Mouse (Mus musculus) frontal cortex, postnatal 36 days (tissue): Measurements from ENCODE around the gene Lrrfip1.

ENCODE experiments used
- DNase-seq, 2 experiments: peaks; one replicate each; pipeline ENCODE4 v3.0.0; 2022; ENCODE audit warnings: low spot score in 2 of 2

Lrrfip1 gene

DNA sequence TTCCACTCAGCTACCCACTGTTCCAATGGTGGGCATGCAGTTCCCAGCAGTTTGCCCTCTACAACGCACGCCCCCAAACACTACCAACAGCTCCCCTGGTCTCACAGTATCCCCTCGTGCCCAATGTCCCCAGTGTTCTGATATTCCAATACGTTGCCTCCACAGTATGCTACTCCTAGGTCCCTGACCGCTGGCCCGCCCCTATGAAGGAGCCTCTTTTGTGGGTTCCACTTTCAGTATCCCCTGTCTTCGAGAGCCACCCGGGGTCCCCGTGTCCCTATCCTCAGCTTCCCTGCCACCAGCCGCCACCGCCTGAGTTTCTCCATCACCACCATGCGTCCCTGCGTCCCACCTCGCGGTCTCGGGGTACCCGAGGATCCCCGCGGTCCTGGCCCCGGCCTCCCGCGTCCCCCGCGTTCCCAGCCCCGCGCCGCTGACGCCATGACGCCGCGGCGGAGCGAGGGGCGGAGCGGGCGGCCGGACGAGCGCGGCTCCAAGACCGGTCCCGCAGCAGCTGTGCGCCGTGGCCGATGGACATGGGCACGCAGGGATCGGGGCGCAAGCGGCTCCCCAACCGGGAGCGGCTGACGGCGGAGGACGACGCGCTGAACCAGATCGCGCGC, at the start of gene Lrrfip1:
Gene Lrrfip1, plus strand, starts transcription at position 470 of the 623 bp plus-strand sequence.
- DNase-seq = peak; percentile 69 to 70

DNA sequence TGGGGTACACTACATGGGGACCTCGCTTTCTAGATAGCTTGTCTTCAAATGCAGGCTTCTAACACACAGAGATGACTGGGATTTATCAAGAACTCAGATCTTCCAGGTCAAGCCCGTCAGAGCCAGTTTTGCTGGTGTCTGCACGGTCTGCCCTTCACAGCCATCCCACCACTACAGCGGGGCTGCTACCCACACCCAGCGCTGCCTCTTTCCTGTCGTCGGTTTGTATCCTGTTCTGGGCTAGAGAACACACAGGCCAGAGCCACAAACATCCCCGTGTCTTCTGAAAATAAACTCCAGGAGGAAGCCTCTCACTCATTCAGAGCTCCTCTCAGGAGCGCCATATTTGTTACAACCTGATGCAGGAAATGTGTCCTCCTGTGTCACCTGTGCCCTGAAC, 49.2 kb upstream of the Lrrfip1 start:
- no peak for DNase-seq

DNA sequence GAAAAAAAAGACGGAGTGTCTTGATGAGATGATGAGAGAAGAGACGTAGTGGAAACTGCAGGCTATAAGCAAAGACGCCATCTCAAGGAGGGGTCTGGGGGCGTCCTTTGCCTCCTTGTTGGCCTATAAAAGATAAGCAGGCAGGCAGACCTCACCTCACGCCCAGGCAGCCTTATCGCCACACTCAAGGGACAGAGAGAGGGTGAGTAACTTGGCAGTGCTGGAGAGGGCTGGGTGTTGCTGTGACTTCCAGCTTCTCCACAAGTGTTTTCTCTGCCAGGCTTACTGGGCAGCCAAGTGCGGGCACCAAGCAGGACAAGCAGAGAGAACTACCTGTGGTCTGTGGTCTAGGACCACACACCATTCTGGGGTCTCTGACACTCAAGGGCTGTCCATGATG, 46.9 kb upstream of the Lrrfip1 start:
- no peak for DNase-seq

DNA sequence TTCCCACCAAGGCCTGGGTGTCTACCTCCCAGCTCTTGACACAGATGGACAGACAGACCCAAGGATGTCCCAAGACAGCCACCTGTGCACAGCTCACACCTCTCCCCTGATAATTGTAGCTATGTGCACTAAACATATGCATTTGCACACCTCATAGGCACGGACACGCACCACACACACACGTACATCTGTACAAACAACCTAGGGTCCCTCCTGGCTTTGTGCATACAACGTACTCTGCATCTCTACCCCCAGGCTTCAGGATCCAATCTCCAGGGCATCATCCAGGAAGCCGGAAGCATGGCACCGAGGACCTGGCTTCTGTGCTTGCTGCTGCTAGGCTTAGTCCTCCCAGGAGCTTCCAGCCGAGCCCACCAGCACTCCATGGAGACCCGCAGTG, 45.7 kb upstream of the Lrrfip1 start, which contains the start of gene Prlh:
Gene Prlh, plus strand, starts transcription at position 301 of the 400 bp plus-strand sequence.
- DNase-seq = no peak

DNA sequence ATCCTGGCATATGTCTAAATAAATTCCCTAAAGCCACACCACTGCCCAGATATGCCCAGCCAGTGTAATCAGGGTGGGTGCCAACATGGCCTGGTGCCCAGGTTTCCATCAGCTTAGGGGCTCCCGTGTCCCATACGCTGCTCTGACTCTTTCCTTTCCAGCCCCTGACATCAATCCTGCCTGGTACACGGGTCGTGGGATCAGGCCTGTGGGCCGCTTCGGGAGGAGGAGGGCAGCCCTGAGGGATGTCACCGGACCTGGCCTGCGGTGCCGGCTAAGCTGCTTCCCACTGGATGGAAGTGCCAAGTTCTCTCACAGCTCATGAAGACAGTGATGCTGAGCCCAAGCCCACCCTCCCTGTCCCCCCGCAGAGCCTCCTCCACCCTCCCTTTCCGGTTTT, 44.8 kb upstream of the Lrrfip1 start:
- DNase-seq = no peak

DNA sequence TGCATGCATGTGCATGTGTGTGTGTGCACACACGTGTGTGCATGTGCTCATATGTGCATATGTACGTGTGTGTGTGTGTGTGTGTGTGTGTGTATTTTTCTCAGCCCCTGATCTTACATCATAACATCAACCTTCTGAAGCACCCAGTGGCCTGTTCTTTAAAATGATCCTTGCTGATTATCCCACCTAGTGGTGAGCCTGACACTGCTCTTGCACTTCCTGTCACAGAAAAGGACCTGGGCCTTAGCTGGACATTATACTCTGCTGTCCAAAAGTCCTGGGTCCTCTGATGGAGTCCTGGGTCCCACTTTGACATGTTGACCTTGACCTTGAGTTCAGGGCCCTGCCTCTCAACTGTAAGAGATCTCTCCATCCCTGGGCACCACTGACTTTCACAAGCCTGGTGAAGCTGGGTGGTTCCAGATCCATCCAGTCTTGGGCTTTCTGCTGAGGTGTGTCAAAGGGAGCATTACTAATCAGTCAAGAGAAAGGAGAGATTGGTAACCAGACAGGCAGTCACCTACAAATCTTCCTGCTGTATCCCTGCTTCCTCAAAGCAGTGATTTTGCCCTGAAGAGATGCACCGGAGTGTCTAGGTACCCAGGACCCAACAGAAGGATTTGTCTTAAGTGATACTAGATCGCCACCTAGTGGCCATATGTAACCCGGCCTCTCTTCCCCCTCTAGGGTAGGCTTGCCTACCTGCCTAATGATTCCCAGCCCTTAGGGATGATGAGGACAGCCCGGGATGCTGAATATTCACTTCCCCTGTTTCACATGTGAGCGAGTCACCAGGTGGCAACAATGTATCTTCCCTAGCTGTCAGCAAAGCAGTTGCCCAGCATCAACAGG, 42.1 kb upstream of the Lrrfip1 start:
- peak; percentile 53 to 75 for DNase-seq

DNA sequence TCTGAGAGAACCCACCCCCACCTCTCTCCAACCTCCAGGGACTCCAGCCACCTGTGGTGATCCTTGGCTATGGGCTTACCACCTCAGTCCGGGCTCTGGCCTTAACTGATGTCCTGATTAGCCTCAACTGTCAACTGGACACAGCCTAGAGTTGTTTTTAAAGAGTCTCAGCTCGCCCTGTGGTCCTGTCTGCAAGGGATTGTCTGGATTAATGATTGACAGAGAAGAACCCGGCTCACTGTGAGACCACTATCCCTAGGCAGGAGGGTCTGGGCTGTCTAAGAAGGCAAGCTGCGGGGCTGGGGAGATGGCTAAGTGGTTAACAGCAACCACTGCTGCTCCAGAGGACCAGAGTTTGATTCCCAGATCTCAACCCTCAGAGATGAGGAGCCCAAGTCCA, 36.0 kb upstream of the Lrrfip1 start:
- DNase-seq = no peak

DNA sequence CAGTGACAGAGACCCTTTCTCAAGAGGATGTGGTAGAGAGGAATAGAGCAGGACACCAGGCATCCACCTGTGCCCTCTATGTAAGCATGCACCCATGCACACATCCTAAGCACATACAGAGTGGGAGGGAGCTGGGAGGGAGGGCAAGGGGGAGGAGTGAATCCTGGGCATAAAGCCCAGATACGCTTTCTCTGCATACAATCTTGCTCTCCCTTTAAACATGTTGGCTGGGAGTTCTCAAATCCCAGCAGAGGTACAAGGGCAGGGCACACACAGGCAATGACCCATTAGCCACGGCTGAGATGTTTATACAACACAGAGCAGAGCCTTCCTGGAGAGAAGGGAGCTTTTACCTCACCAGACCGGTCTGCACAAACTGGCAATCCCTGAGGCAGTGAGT, 35.5 kb upstream of the Lrrfip1 start:
- DNase-seq = no peak

DNA sequence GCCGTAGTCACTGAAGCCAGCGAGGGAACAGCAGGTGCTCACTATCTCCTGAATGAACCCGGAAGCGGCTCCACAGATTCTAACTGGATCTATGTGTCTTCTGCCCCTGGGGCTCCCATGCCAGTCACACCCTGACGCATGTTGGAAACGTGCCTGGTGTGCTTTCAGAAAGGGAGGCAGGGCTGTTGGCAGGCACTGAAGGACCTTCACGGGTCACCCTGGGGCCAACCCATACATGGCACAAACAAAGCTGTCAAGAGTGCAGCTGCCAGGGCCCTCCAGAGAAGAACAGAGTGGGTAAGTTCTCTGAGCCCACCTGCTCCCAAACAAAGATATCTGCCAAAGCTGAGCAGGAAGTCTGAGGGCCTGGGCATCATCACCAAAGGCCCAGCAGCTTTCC, 31.0 kb upstream of the Lrrfip1 start:
- no peak for DNase-seq

DNA sequence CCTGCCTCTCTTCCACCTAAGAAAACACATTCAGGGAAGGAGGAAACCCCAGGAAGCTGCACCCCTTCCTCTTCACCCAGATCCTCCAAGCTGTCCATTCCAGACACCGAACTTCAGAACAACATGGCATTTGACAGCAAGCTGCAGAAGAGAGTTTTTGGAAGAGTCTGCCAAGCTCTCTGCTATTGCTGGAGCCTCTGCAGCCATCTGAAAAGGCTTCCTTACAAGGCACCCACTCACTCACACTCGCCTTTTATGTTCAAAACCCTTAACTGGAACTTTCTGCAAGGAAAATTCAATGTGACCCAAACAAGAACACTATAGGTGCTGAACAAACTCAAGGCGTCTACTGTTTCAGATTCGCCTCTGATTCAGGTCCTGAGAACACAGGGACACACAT, 29.9 kb upstream of the Lrrfip1 start:
- peak in 1 of 2 experiments; percentile 43 for DNase-seq

DNA sequence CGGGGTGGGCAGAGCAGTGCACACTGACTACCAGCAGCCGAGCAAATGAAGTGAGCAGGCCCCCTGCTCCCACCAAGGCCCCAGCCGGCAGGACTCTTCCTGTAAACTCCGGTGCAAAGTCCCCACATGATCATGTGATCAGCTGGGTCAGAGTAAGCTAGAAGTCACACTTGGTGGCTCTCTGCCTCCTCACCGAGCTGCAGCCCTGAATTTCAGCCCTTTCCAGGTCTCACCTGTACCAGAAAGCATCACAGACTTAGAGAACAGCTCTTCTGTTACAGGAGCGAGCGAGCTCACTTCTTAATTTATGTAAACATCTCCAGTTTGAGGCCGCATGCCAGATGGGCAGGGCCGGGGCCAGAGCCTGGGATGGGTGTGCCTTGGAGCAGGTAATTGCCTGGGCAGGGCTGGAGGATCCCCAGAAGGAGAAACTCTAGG, 29.2 kb upstream of the Lrrfip1 start, which contains the start of gene Rab17:
Gene Rab17, minus strand, starts transcription at position 315 of the 438 bp plus-strand sequence.
- DNase-seq = no peak

DNA sequence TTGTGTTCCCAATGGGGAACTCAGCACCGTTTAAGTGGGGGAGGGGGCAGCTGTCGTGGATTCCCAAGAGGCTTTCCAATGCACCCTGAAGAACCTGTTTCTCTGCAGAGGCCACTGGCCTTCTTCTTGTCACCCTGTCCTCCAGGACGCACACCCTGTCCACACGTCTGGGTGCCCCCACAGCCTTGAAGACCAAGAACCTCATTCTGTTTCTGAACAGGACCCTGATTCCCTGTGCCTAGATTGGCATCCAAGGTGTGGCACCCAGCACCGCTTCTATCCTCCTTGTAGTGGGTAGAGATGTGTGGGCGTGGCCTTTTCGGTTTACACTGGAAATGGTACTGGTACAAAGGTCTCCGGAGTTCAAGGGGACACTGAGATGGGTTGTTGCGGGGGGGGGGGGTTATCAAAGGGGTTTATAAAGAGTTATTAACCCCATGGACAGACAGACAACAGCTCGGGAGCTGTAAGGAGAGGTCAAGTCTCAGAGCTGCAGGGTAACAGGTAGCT, 28.6 kb upstream of the Lrrfip1 start:
- no peak for DNase-seq

DNA sequence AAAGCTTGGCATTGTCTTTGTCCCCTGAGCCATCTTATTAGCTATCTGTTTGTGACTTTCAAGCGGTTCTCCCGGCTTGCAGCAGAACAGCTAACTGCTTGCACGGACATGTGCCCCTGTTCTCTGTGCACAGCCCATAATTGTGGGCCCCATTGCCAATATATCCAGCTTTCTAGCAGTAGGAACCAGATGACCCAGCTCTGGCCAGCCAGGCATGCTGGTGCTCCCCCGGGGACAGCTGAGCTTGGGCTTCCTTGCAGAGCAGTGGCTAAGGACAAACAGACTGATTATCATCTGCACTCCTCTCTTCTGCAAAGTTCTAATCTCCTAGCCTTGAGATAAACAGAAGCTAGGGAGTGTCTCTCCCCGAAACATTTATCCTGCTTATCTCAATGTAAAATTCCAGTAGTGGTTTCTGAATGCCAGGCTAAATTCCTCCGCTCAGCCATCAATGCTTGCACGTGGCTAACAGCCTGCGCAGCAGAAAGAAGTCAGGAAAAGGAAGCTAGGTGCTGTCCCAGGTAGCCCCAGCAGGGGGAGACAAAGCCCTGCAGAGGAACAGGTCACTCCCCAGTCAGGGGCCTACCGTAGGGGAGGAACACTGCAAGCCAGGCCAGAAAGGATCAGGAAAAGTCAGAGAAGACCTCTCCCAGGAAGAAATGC, 25.5 kb upstream of the Lrrfip1 start:
- DNase-seq = peak; percentile 95 to 97

DNA sequence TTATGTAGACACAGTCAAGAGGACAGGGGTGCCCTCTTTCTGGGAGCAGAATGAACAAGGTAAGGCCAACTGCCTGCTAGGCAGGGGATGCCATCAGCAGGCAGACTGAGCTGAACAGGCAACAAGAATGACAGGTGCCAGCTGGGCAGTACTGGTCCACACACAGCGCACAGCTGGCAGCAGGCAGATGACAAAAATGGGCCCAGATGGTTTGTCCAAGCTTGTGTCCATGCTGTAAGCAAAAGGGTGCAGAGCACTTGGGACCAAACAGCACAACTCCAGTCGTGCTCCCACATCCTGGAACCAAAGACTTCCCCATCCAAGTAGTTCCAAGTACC, 25.0 kb upstream of the Lrrfip1 start:
- no peak for DNase-seq

DNA sequence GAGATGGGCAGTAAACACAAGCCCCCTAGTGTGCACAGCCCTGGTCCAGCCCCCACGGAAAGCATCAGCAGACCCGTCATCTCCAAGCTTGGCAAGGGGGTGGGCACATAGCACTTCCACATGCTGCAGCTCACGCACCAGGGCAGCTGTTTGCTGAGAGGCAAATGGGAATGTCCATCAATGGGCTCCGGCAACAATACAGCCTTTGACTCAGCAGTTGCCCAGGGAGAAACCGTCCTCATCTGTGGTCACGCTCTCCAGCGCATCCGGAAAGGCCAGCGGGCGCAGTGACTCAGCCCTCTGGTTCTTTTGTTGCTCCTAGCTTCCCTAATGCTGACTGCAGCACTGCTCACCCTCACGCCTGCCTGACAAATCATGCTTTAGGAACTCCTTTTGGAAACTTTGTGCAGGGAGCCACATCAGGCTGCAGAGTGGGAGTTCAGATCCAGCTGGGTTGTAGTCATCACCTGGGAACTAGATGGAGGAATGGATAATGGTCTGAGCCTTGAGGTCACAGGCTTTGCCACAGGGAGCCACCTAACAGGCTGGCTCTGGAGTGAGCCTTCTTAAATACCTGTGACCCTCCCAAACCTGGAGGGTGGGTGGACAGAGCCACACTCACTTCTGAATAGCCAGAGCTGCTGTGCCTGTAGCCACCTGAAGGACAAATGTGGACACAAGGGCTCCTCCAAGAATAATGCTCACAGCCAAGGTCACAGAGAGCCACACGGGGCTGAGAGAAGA, 23.5 kb upstream of the Lrrfip1 start:
- DNase-seq = peak; percentile 69 to 76

DNA sequence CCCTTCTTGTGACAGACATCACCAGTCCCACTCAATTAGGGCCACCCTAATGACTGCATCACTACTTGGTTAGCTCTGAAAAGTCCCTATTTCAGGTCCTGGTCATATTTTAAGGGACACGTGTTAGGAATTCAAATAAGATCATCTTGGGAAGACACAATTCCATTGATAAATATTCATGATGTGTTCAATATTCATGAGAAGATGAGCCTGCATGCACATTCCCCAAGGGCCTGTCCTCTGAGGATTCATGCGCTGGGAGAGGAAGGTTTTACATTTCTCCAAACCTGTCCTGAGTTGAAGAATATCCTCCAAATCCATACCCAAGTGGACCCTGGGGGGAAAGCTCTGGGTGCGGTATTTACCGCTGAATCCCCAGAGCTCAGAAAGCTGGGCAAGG, 22.6 kb upstream of the Lrrfip1 start:
- DNase-seq = no peak

DNA sequence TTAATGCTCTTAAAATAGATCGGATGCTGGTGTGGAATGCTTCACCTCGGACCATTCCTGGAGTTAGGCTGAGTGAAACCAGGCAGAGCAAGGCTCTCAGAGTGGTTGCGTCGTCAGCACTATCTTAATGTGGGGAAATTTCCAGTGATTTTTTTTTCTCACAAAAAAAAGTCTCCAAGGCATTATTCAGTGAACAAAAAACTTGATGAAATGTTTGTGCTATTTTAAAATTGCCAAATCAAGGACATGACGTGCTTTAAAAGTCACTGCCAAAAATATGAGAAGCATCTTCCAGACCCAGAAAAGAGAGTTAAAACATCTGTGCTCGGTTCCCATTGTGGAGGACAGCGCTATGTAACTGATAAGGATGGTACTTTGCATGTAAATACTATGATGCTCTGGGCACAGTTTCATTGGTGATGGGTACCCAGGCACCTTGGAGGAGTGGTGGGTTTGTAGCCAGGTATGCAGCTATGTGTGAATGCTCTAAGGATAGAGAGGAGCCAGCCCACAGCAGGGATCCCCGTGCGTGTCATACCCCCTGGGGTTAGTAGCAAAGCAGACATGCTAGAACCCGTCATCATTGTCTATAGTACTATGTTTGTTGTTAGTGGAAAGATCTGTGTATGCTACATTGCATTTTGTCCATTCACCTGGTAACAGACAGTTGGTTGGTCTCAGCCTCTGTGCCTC, 17.8 kb upstream of the Lrrfip1 start:
- DNase-seq = no peak

DNA sequence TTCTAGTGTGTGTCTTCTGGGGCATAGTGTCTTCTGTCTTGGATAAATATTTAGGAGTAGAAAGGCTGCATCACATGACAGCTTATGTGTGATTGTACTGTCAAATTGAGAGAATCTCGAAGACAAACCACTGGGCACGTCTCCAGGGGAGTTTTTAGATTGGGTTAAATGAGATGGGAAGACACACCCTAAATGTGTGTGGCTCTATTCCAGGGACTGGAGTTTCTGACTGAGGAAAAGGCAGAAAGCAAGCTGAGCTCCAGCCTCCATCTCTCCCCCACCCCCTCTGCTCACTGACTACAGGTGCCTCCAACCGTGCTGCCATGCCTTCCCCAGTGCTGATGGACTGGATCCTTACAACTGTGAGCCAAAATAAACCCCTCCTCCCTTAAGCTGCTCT, 17.2 kb upstream of the Lrrfip1 start:
- no peak for DNase-seq

DNA sequence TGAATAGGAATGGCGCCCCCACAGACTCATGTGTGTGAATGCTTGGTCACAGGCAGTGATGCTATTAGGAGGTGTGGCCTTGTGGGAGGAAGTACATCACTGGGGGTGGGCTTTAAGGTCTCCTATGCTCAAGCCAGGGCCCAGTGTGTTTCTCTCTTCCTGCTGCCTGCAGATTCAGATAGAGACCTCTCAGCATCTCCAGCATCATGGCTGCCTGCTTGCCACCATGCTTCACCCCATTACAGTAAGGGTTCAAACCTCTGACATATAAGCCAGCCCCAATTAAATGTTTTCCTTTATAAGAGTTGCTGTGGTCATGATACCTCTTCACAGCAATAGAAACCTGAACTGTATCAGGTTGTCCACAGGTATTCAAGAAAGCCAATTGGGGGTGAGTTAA, 2.6 kb upstream of the Lrrfip1 start:
- no peak for DNase-seq

DNA sequence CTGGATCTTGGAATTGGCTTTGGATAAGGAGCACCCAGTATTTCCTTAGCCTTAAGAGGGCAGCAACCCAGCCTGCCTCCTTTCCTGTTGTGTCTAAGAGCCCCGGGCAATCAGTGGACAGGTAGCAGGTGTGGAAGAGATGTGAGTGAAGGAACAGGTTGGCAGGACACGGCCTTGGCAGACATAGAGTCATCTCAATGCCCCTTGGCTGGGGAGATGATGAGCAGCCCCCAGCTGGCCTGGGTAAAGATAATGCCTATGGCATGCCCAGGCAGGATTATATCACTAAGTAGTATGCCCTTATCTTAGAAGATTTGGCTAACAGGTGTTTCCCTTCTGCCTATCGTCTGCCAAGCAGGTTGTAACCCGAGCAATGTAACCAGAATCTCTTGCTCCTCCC, 1.4 kb upstream of the Lrrfip1 start:
- no peak for DNase-seq

DNA sequence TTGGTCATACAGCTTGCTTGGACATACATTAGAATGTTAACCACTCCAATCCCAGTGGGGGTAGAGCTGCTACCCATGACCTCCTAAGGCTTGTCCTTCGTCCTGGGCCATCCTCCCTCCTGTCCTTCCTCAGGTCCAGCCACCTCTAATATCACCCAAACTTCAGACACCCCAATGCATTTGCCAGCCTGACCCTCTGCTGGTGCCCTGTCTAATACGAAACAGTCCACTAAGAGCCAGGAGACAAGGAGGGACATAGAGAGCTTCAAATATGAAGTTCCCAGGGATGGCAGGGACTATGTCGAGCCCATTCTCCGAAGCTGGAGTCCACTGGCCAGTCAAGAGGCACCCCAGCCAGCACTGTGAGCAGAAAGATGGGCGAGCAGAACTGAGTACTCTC, 896 bp upstream of the Lrrfip1 start:
- no peak for DNase-seq
